Mouse (Mus musculus): ENCODE measurements around the gene Prr14l. TPM values are rescaled to one million over a fixed set of nuclear protein-coding genes. Genes with fewer than 3 reads are reported as not detected.
A peak's percentile ranks its signal among the peaks of the same experiment; 100 is the strongest.

Prr14l gene
- total and polyA plus RNA-seq, 3 experiments, result 37.0 to 135 (median 39.9) TPM

DNA sequence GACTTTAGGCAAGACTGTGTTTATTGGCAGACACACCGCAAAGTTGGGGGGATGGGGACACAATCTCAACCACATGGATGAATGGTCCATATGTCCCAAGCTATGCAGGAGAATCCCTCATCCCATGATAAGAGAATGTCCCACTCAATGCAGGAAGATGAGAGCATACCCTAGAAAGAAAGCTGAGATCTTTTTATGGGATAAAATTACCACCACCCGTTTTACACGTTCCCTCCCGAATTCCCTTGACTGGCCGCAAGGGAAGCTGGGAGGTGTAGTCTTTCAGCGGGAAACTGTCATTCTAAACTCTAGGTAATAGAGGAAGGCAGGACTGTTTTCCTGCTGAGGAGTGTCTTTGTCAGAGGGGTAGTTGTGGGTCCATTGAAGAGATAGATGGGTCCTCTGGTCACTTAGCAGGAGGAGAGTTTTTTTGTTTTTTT is 3.7 kb upstream of the Prr14l start:
- Histone ChIP-seq H3K9ac (ENCODE audit: control insufficient read depth, low read depth, low read length, poor library complexity, severe bottlenecking) (peak overlapping the region; percentile 43), H3K36me3 (ENCODE audit: control insufficient read depth in 1 of 2, insufficient read depth in 2 of 2, low read length in 2 of 2) (peaks cover 0 to 12% of the 10 kb centered on the region in 2 experiments; a peak in 2 of 4 replicates), H3K79me2 (ENCODE audit: control insufficient read depth, insufficient read depth, low read length, poor library complexity) (peaks cover 12% of the 10 kb centered on the region), H3K27me3 (ENCODE audit: control insufficient read depth in 1 of 2, insufficient read depth in 2 of 2, low read length in 2 of 2) (no peaks in the 10 kb centered on the region), H3K9me3 (replicated peaks; ENCODE audit: insufficient read depth, low read length) (no peaks in the 10 kb centered on the region), H3K4me3 (ENCODE audit: control insufficient read depth in 1 of 2, insufficient read depth in 1 of 2, low read depth in 2 of 2, low read length in 2 of 2) (peak overlapping the region; percentile 21 to 54), H3K27ac (ENCODE audit: control insufficient read depth, low read depth, low read length) (peak overlapping the region; percentile 23), H3K4me1 (ENCODE audit: control insufficient read depth in 1 of 2, insufficient read depth in 2 of 2, low read length in 2 of 2) (peaks cover 3 to 4% of the 10 kb centered on the region in 2 experiments)
- peak; percentile 80 for DNase-seq (ENCODE audit: low read depth, low spot score)
- no peak for TF ChIP-seq RCOR1 (IDR thresholded peaks at IDR 0.05; ENCODE audit: low read depth, low read length)
- TF ChIP-seq SMC3 (IDR thresholded peaks at IDR 0.05; ENCODE audit: low read depth, low read length), result no peak
- peak; percentile 76; the same call in 1 of the 2 replicates for TF ChIP-seq TBP (IDR thresholded peaks at IDR 0.05; ENCODE audit: low read depth, low read length)
- TF ChIP-seq CHD2 (IDR thresholded peaks at IDR 0.05; ENCODE audit: low read length), result no peak
- TF ChIP-seq E2F4 (IDR thresholded peaks at IDR 0.05; ENCODE audit: borderline replicate concordance, low read depth, low read length), result no peak
- TF ChIP-seq CTCF (IDR thresholded peaks at IDR 0.05 in 2 of 3, conservative IDR thresholded peaks at IDR 0.05 in 1 of 3; ENCODE audit: control insufficient read depth in 1 of 3, insufficient read depth in 1 of 3, low read depth in 2 of 3, low read length in 3 of 3, poor library complexity in 1 of 3, severe bottlenecking in 1 of 3), result no peak
- no peak; the same call in 1 of the 2 replicates for TF ChIP-seq KAT2A (conservative IDR thresholded peaks at IDR 0.05; ENCODE audit: low read depth, low read length)
- peak; percentile 44; the same call in 1 of the 2 replicates for TF ChIP-seq NELFE (IDR thresholded peaks at IDR 0.05; ENCODE audit: low read depth, low read length)
- TF ChIP-seq RAD21 (IDR thresholded peaks at IDR 0.05; ENCODE audit: low read depth, low read length), result no peak
- TF ChIP-seq ZKSCAN1 (IDR thresholded peaks at IDR 0.05; ENCODE audit: low read depth, low read length), result no peak
- peak; percentile 54; the same call in 1 of the 2 replicates for TF ChIP-seq ELF1 (IDR thresholded peaks at IDR 0.05; ENCODE audit: low read depth, low read length)
- TF ChIP-seq MXI1 (IDR thresholded peaks at IDR 0.05; ENCODE audit: low read depth, low read length), result peak; percentile 62; the same call in 1 of the 2 replicates
- TF ChIP-seq ZC3H11A (IDR thresholded peaks at IDR 0.05; ENCODE audit: low read depth, low read length), result no peak
- no peak for TF ChIP-seq TAL1 (IDR thresholded peaks at IDR 0.05; ENCODE audit: low read length)
- TF ChIP-seq POLR2AphosphoS2 (IDR thresholded peaks at IDR 0.05; ENCODE audit: low read length), result no peak
- peak; percentile 82; the same call in 1 of the 2 replicates for TF ChIP-seq MYC (IDR thresholded peaks at IDR 0.05; ENCODE audit: low read depth, low read length)
- TF ChIP-seq EP300 (IDR thresholded peaks at IDR 0.05; ENCODE audit: low read depth in 1 of 2, low read length in 2 of 2), result no peak
- no peak for TF ChIP-seq MEF2A (IDR thresholded peaks at IDR 0.05; ENCODE audit: extremely low read depth, insufficient replicate concordance, low read depth, low read length, poor library complexity, severe bottlenecking)
- TF ChIP-seq USF2 (IDR thresholded peaks at IDR 0.05; ENCODE audit: borderline replicate concordance in 1 of 2, insufficient read depth in 1 of 2, low read depth in 1 of 2, low read length in 2 of 2), result no peak
- TF ChIP-seq MAFK (IDR thresholded peaks at IDR 0.05; ENCODE audit: borderline replicate concordance, low read depth, low read length), result no peak
- no peak for TF ChIP-seq TCF12 (IDR thresholded peaks at IDR 0.05; ENCODE audit: low read depth, low read length)
- TF ChIP-seq GABPA (IDR thresholded peaks at IDR 0.05; ENCODE audit: low read depth, low read length), result no peak
- TF ChIP-seq ZNF384 (IDR thresholded peaks at IDR 0.05; ENCODE audit: low read depth, low read length), result peak; percentile 87
- no peak for TF ChIP-seq BHLHE40 (IDR thresholded peaks at IDR 0.05; ENCODE audit: borderline replicate concordance, low read depth, low read length)
- TF ChIP-seq MAX (IDR thresholded peaks at IDR 0.05; ENCODE audit: low read length), result no peak
- peak; percentile 96 for TF ChIP-seq HCFC1 (IDR thresholded peaks at IDR 0.05; ENCODE audit: low read depth, low read length)
- TF ChIP-seq GATA1 (IDR thresholded peaks at IDR 0.05; ENCODE audit: low read depth, low read length), result 0 out of 2 replicates have a peak, but pooled peaks have one; percentile 12
- no peak for TF ChIP-seq ETS1 (IDR thresholded peaks at IDR 0.05; ENCODE audit: low read depth, low read length)
- TF ChIP-seq ZMIZ1 (IDR thresholded peaks at IDR 0.05; ENCODE audit: low read depth, low read length), result no peak
- peak in 1 of 2 experiments; percentile 49; a peak in 1 of 4 replicates for TF ChIP-seq POLR2A (IDR thresholded peaks at IDR 0.05; ENCODE audit: control insufficient read depth in 1 of 2, insufficient read depth in 1 of 2, low read depth in 1 of 2, low read length in 2 of 2, poor library complexity in 1 of 2)
- peak; percentile 90 for TF ChIP-seq SIN3A (IDR thresholded peaks at IDR 0.05; ENCODE audit: low read length)
- TF ChIP-seq UBTF (IDR thresholded peaks at IDR 0.05; ENCODE audit: borderline replicate concordance, insufficient read depth, low read depth, low read length), result no peak
- no peak for TF ChIP-seq POLR2AphosphoS5 (IDR thresholded peaks at IDR 0.05; ENCODE audit: borderline replicate concordance, low read depth, low read length)
- TF ChIP-seq JUND (IDR thresholded peaks at IDR 0.05; ENCODE audit: low read depth, low read length), result no peak
- TF ChIP-seq USF1 (IDR thresholded peaks at IDR 0.05; ENCODE audit: low read depth, low read length), result no peak
- TF ChIP-seq MYB (IDR thresholded peaks at IDR 0.05; ENCODE audit: low read depth, low read length), result no peak
- TF ChIP-seq NRF1 (IDR thresholded peaks at IDR 0.05; ENCODE audit: insufficient read depth, low read depth, low read length, poor library complexity, severe bottlenecking), result no peak
